Mouse (Mus musculus): ENCODE data around the gene Sorl1.

DNA sequence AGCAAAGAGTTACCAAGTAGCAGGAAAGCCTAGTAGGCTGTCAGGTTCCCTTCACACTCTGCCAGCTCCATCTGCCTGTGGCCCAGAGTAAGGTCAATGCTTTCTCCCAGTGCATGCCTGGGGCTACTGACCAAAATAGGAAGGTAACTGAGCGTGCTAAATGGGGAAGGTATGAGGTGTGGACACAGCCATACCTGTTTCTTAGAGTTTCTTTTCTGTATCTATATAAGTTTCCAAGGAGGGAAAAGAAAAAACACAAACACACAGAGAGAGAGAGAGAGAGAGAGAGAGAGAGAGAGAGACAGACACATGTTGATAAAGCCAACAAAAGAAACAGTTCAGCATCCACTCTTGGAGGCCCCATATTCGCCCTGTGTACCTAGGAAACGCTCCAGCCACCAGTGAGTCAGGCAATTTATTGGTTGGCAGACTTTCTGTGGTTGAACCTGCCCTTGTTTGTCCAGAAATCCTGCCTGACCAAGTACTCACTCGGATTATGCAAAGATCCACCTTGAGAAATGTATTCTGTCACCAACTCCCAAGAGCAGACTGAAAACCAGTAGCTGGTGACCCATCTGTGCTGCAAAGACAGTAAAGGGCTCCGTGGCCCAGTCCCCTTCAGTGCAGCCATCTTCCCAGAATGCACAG, 25.5 kb downstream of the Sorl1 start:
- TF ChIP-seq MAFK (IDR thresholded peaks at IDR 0.05; ENCODE audit: insufficient read depth, low read depth, low read length) (no peak), ZC3H11A (IDR thresholded peaks at IDR 0.05; ENCODE audit: borderline replicate concordance, low read depth, low read length) (no peak)
